Mouse (Mus musculus): ENCODE results near the gene Klrg2. TPM values are rescaled to one million over a fixed set of nuclear protein-coding genes. Genes with fewer than 3 reads are reported as not detected.

Gene Klrg2
- total and polyA plus RNA-seq, 3 experiments, result 0.12 to 0.34 (median 0.27) TPM

DNA sequence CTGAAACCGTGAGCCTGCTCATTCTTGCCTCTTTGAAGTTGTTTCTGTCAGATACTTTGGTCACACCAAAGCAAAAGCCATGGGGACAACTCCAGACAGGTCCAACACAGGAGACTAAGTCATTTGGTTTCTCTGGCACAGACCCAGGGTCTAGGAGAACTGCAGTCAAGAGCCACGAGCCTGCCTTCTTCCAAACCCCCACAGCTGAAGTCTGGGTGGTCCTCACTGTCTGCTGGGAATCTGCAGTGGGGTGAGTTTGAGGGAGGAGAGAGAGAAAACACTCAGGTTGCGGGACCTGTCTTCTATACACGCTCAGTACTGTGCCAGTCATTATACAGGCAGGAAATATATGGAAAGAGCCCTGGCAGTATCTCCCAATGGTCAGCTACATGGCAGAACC is 9.6 kb downstream of the Klrg2 start (continued):
- TF ChIP-seq IRF4 (IDR thresholded peaks at IDR 0.05; ENCODE audit: low read depth, low read length) (no peak), MAFK (IDR thresholded peaks at IDR 0.05; ENCODE audit: insufficient replicate concordance, low read length) (no peak), ZMIZ1 (IDR thresholded peaks at IDR 0.05; ENCODE audit: low read depth, low read length) (no peak), NRF1 (IDR thresholded peaks at IDR 0.05; ENCODE audit: low read depth, low read length) (no peak)

GRCm38 (mm10) chr6:38627081-38627480 is 10.0 kb downstream of the Klrg2 start:
- dilution Hi-C loops (cut with MboI; ENCODE audit: extremely low pct_ligation_motif_present, extremely low pct_unique_long_range_greater_than_20kb, low sequenced_read_pairs), result no loop called here

DNA sequence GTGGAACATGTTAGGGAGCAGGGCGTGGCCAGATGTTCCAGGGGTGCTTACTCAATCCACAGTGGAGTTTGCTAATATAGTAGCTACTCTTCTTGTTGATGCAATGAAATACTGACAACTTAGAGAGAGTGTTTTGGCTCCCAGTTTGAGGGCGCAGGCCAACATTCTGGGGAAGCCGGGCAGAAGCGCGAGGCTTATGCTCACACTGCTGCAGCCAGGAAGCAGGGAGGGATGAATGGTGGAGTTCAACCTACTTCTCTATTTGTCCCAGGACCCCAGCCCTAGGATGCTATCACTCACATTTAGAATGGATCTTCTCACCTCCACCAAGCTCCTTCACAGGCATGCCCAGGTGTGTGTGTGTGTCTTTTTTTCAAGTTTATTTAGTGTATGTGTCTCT is 11.0 kb downstream of the Klrg2 start:
- in situ Hi-C loops (cut with MboI; ENCODE audit: low pct_ligation_motif_present, low pct_unique_long_range_greater_than_20kb, low sequenced_read_pairs) (no loop called here), dilution Hi-C loops (cut with MboI; ENCODE audit: extremely low pct_ligation_motif_present, extremely low pct_unique_long_range_greater_than_20kb, low sequenced_read_pairs) (no loop called here)
- Histone ChIP-seq H3K4me3 (replicated peaks in 1 of 3; ENCODE audit: low read depth in 2 of 3, low read length in 2 of 3, poor library complexity in 1 of 3) (no peak overlapping the region), H3K79me2 (replicated peaks; ENCODE audit: control insufficient read depth, extremely low read depth, insufficient read depth, poor library complexity, severe bottlenecking) (no peaks in the 10 kb centered on the region), H3K9ac (ENCODE audit: insufficient read depth, low read depth) (no peak overlapping the region), H3K9me3 (replicated peaks; ENCODE audit: low read length) (no peaks in the 10 kb centered on the region), H3K4me1 (ENCODE audit: control insufficient read depth in 1 of 2, insufficient read depth in 2 of 2) (peaks cover 0 to 9% of the 10 kb centered on the region in 2 experiments; a peak in 1 of 4 replicates), H3K27ac (ENCODE audit: insufficient read depth, low read depth) (no peak overlapping the region), H3K36me3 (replicated peaks in 1 of 2; ENCODE audit: control insufficient read depth in 1 of 2, insufficient read depth in 1 of 2, low read length in 1 of 2) (peaks cover 4 to 36% of the 10 kb centered on the region in 2 experiments), H3K4me2 (ENCODE audit: insufficient read depth, low read depth, poor library complexity, severe bottlenecking) (no peak overlapping the region), H3K27me3 (replicated peaks) (no peaks in the 10 kb centered on the region)
- no peak for DNase-seq (ENCODE audit: extremely low read depth)
- TF ChIP-seq POLR2A (IDR thresholded peaks at IDR 0.05; ENCODE audit: low read depth, low read length), result no peak
- no peak for TF ChIP-seq GABPA (IDR thresholded peaks at IDR 0.05; ENCODE audit: insufficient replicate concordance, low read depth, low read length)
- TF ChIP-seq UBTF (IDR thresholded peaks at IDR 0.05; ENCODE audit: low read depth, low read length), result no peak
- no peak for TF ChIP-seq CHD2 (IDR thresholded peaks at IDR 0.05; ENCODE audit: low read length)
- no peak for TF ChIP-seq MYC (IDR thresholded peaks at IDR 0.05; ENCODE audit: low read depth, low read length)

More at GRCm38 (mm10) chr6:38627081-38627480, 10.0 kb downstream of the Klrg2 start:
- TF ChIP-seq ZKSCAN1 (IDR thresholded peaks at IDR 0.05; ENCODE audit: borderline replicate concordance, low read depth, low read length), result no peak
- no peak for TF ChIP-seq E2F4 (IDR thresholded peaks at IDR 0.05; ENCODE audit: insufficient replicate concordance, low read depth, low read length)
- TF ChIP-seq ETS1 (conservative IDR thresholded peaks at IDR 0.05; ENCODE audit: low read depth, low read length), result no peak
- no peak for TF ChIP-seq SMC3 (IDR thresholded peaks at IDR 0.05; ENCODE audit: low read depth, low read length)
- no peak for TF ChIP-seq KAT2A (IDR thresholded peaks at IDR 0.05; ENCODE audit: insufficient replicate concordance, low read length)
- TF ChIP-seq RCOR1 (conservative IDR thresholded peaks at IDR 0.05; ENCODE audit: low read depth, low read length), result no peak
- TF ChIP-seq PAX5 (IDR thresholded peaks at IDR 0.05; ENCODE audit: low read length), result no peak
- TF ChIP-seq MEF2A (IDR thresholded peaks at IDR 0.05; ENCODE audit: borderline replicate concordance, low read depth, low read length), result no peak
- TF ChIP-seq ELF1 (IDR thresholded peaks at IDR 0.05; ENCODE audit: low read depth, low read length), result no peak
- TF ChIP-seq MAFK (IDR thresholded peaks at IDR 0.05; ENCODE audit: insufficient replicate concordance, low read length), result no peak
- TF ChIP-seq MYC (IDR thresholded peaks at IDR 0.05; ENCODE audit: low read depth, low read length), result no peak
- TF ChIP-seq POLR2A (IDR thresholded peaks at IDR 0.05; ENCODE audit: low read depth, low read length), result no peak
- TF ChIP-seq EP300 (IDR thresholded peaks at IDR 0.05; ENCODE audit: low read length), result no peak
- TF ChIP-seq IRF4 (IDR thresholded peaks at IDR 0.05; ENCODE audit: low read depth, low read length), result no peak
- TF ChIP-seq MAZ (IDR thresholded peaks at IDR 0.05; ENCODE audit: low read depth, low read length), result no peak
- TF ChIP-seq HCFC1 (IDR thresholded peaks at IDR 0.05; ENCODE audit: low read depth, low read length), result no peak
- TF ChIP-seq NRF1 (IDR thresholded peaks at IDR 0.05; ENCODE audit: low read depth, low read length), result no peak
- no peak for TF ChIP-seq ZNF384 (IDR thresholded peaks at IDR 0.05; ENCODE audit: low read depth, low read length)
- Histone ChIP-seq H3K9ac (ENCODE audit: insufficient read depth, low read depth) (no peak overlapping the region), H3K4me1 (ENCODE audit: control insufficient read depth in 1 of 2, insufficient read depth in 2 of 2) (peaks cover 0 to 8% of the 10 kb centered on the region in 2 experiments; a peak in 1 of 4 replicates), H3K27me3 (replicated peaks) (no peaks in the 10 kb centered on the region), H3K27ac (ENCODE audit: insufficient read depth, low read depth) (no peak overlapping the region), H3K36me3 (replicated peaks in 1 of 2; ENCODE audit: control insufficient read depth in 1 of 2, insufficient read depth in 1 of 2, low read length in 1 of 2) (peaks cover 4 to 32% of the 10 kb centered on the region in 2 experiments), H3K4me2 (ENCODE audit: insufficient read depth, low read depth, poor library complexity, severe bottlenecking) (no peak overlapping the region), H3K79me2 (replicated peaks; ENCODE audit: control insufficient read depth, extremely low read depth, insufficient read depth, poor library complexity, severe bottlenecking) (no peaks in the 10 kb centered on the region), H3K9me3 (replicated peaks; ENCODE audit: low read length) (no peaks in the 10 kb centered on the region), H3K4me3 (replicated peaks in 1 of 3; ENCODE audit: low read depth in 2 of 3, low read length in 2 of 3, poor library complexity in 1 of 3) (no peak overlapping the region)
- DNase-seq (ENCODE audit: extremely low read depth), result no peak
- in situ Hi-C loops (cut with MboI; ENCODE audit: low pct_ligation_motif_present, low pct_unique_long_range_greater_than_20kb, low sequenced_read_pairs), result no loop called here

Measured in CH12.LX (cell line).